Mouse (Mus musculus) lung, adult 2 months (tissue): ENCODE measurements around the gene Ncoa7.

Experiments used
- CTCF ChIP-seq: fragments of 200-500 bp; IDR thresholded peaks from 2 replicates; pipeline ENCODE4 v1.5.1; 2011; ENCODE audit warnings: mild to moderate bottlenecking, low read length, control low read depth; ENCODE audit not compliant: insufficient read depth
- POLR2A ChIP-seq: fragments of 200-500 bp; IDR thresholded peaks from 2 replicates; pipeline ENCODE4 v1.6.1; 2011; ENCODE audit warnings: low read depth, mild to moderate bottlenecking, control low read depth, low read length, borderline replicate concordance; ENCODE audit errors: extremely low read depth

DNA sequence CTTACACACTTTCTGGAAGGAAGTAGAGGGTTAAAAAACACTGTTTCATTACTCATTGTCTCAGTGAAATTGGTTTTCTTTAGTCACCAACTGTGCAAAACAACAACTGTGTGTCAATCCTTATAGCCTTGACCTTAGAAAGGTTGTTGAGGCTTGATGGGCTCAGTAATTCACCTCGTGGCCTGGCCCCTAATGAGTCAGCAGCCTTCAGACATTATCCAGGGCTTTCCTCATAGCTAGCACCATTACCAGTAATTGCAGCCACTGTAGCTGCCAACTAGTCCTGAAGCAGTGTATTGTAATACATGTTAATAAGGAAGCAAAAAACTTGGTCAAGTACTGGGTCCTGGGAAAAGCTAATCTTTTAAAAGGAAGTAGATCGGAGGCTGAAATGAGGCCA is 125.1 kb downstream of the Ncoa7 start:
- TF ChIP-seq POLR2A, result no peak
- no peak for TF ChIP-seq CTCF
